Mouse (Mus musculus): ENCODE results near the gene Apobec1. TPM values are rescaled to one million over a fixed set of nuclear protein-coding genes. Genes with fewer than 3 reads are reported as not detected.

Gene Apobec1
- polyA plus RNA-seq, 1 experiment from 2014 or later, result 3.3 TPM

Other genes starting within 250 kb of the Apobec1 start
- gene Rimklb, start 103.7 kb downstream of the Apobec1 start, polyA plus RNA-seq (2015; fragmentation: Nextera tagmentation; extraction: Ambion mirVana), result 15.3 and 16.2 TPM in 2 replicates
- gene Mfap5, start 96.6 kb downstream of the Apobec1 start, polyA plus RNA-seq (2015; fragmentation: Nextera tagmentation; extraction: Ambion mirVana), result 23.4 and 32.8 TPM in 2 replicates
- gene Aicda, start 48.6 kb downstream of the Apobec1 start, polyA plus RNA-seq (2015; fragmentation: Nextera tagmentation; extraction: Ambion mirVana), result not detected in 2 replicates
- not detected in 2 replicates for gene Gdf3, start 7.6 kb upstream of the Apobec1 start, polyA plus RNA-seq (2015; fragmentation: Nextera tagmentation; extraction: Ambion mirVana)
- gene Dppa3, start 24.0 kb upstream of the Apobec1 start, polyA plus RNA-seq (2015; fragmentation: Nextera tagmentation; extraction: Ambion mirVana), result not detected in 2 replicates
- gene Nanog, start 105.0 kb upstream of the Apobec1 start, polyA plus RNA-seq (2015; fragmentation: Nextera tagmentation; extraction: Ambion mirVana), result 0.14 TPM in 1 of 2 replicates, not detected in the other
- 7.8 and 10.4 TPM in 2 replicates for gene Slc2a3, start 199.2 kb upstream of the Apobec1 start, polyA plus RNA-seq (2015; fragmentation: Nextera tagmentation; extraction: Ambion mirVana)
- 6.0 and 6.3 TPM in 2 replicates for gene Foxj2, start 217.5 kb upstream of the Apobec1 start, polyA plus RNA-seq (2015; fragmentation: Nextera tagmentation; extraction: Ambion mirVana)

Data from kidney, embryonic 15.5 days (tissue).